14 mouse cellular contexts compared by ENCODE assay signal in the genomic region with DNA sequence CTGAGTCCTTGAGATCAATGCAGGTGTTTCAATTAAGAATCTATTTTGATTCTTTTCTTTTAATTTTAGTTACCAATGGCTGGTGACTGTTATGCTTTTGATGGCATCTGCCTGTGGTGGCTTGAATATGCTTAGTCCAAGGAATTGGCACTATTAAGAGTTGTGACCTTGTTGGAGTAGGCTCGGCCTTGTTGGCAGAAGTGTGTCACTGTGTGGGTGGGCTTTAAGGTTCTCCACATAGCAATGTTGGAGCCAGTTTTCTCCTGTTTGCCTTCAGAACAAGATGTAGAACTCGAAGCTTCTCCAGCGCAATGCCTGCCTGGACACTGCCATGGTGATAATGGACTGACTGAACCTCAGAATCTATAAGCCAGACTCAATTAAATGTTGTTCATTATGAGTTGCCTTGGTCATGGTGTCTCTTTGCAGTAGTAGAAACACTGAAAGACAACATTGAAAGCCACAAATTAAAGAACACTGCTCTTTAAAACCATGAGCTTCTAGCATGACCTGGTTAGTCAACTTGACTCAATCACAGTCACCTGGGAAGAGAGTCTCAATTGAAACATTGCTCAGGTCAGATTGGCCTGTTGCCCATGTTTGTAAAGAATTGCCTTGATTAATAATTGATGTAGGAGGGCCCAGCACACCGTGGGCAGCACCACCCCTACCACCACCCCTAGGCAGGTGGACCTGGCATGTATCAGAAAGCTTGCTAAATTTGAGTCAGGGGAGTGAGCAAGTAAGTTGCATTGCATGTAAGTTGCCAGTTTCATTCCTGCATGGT.
DNase-seq lines count a peak whose midpoint lies in the region; ATAC-seq and TF ChIP-seq lines count a peak whose summit lies in the region.
"Had no signal": no experiment of that assay in that cellular context is flagged by ENCODE, and none has a peak within 500 bp of the region (broad histone marks: within the 10 kb centered on the region; RNA-seq: fewer than 3 reads in every experiment).

No protein-coding gene starts in this region.

- no peak overlapping the region for H3K4me3 ChIP-seq in forebrain, embryonic 16.5 days (replicated peaks; ENCODE audit: low read length)
- no peak overlapping the region for H3K4me3 ChIP-seq in forebrain, embryonic 13.5 days
- H3K4me3 ChIP-seq in intestine, embryonic 14.5 days (ENCODE audit: low read depth, low read length): no peak overlapping the region
- no peak overlapping the region for H3K4me3 ChIP-seq in intestine, embryonic 15.5 days (replicated peaks)
- H3K4me3 ChIP-seq in lung, embryonic 14.5 days (ENCODE audit: low read depth, low read length): no peak overlapping the region
- H3K4me3 ChIP-seq: embryonic facial prominence, embryonic 10.5 days; limb, embryonic 12.5 days; midbrain, embryonic 12.5 days; neural tube, embryonic 13.5 days had no signal

- no peaks in the 10 kb centered on the region for H3K27me3 ChIP-seq in forebrain, embryonic 16.5 days (replicated peaks; ENCODE audit: control insufficient read depth, insufficient read depth, low read length)
- H3K27me3 ChIP-seq in forebrain, embryonic 13.5 days: no peaks in the 10 kb centered on the region
- no peaks in the 10 kb centered on the region for H3K27me3 ChIP-seq in intestine, embryonic 14.5 days (replicated peaks; ENCODE audit: control insufficient read depth, insufficient read depth, low read length)
- no peaks in the 10 kb centered on the region for H3K27me3 ChIP-seq in intestine, embryonic 15.5 days (replicated peaks)
- no peaks in the 10 kb centered on the region for H3K27me3 ChIP-seq in lung, embryonic 14.5 days (ENCODE audit: insufficient read depth, low read length)
- H3K27me3 ChIP-seq: limb, embryonic 12.5 days; midbrain, embryonic 12.5 days; neural tube, embryonic 13.5 days had no signal

- H3K27ac ChIP-seq in forebrain, embryonic 16.5 days (ENCODE audit: low read length): peak overlapping the region; percentile 31
- no peak overlapping the region for H3K27ac ChIP-seq in forebrain, embryonic 13.5 days
- H3K27ac ChIP-seq in intestine, embryonic 14.5 days (ENCODE audit: low read depth): 0 out of 2 replicates have a peak overlapping the region, but pooled peaks have one; percentile 1
- H3K27ac ChIP-seq in intestine, embryonic 15.5 days: no peak overlapping the region
- peak overlapping the region; percentile 59; the same call in 1 of the 2 replicates for H3K27ac ChIP-seq in lung, embryonic 14.5 days (ENCODE audit: low read depth)
- H3K27ac ChIP-seq: embryonic facial prominence, embryonic 10.5 days; heart, adult 2 months; limb, embryonic 12.5 days; midbrain, embryonic 12.5 days; neural tube, embryonic 13.5 days had no signal

- H3K9ac ChIP-seq in forebrain, embryonic 16.5 days (replicated peaks; ENCODE audit: low read depth, low read length): no peak overlapping the region
- no peak overlapping the region for H3K9ac ChIP-seq in forebrain, embryonic 13.5 days
- no peak overlapping the region for H3K9ac ChIP-seq in intestine, embryonic 14.5 days (ENCODE audit: low read length)
- H3K9ac ChIP-seq in intestine, embryonic 15.5 days: no peak overlapping the region
- no peak overlapping the region for H3K9ac ChIP-seq in lung, embryonic 14.5 days
- H3K9ac ChIP-seq: limb, embryonic 12.5 days; midbrain, embryonic 12.5 days; neural tube, embryonic 13.5 days had no signal

- no peak for TF ChIP-seq CTCF in lung, embryonic 14.5 days (IDR thresholded peaks at IDR 0.05; ENCODE audit: low read depth)

- WGBS in forebrain, embryonic 16.5 days: 84% methylated on average over 4 of the region's 4 CpGs
- 90% methylated on average over 4 of the region's 4 CpGs for WGBS in forebrain, embryonic 13.5 days
- 90% methylated on average over 4 of the region's 4 CpGs for WGBS in intestine, embryonic 14.5 days
- 87% methylated on average over 4 of the region's 4 CpGs for WGBS in intestine, embryonic 15.5 days
- WGBS in lung, embryonic 14.5 days: 78% methylated on average over 4 of the region's 4 CpGs

- H3K4me2 ChIP-seq in forebrain, embryonic 16.5 days (ENCODE audit: low read length): no peak overlapping the region
- no peak overlapping the region for H3K4me2 ChIP-seq in forebrain, embryonic 13.5 days
- no peak overlapping the region for H3K4me2 ChIP-seq in intestine, embryonic 14.5 days (ENCODE audit: low read length)
- H3K4me2 ChIP-seq in intestine, embryonic 15.5 days (replicated peaks): no peak overlapping the region
- peak overlapping the region; percentile 31; the same call in 1 of the 2 replicates for H3K4me2 ChIP-seq in lung, embryonic 14.5 days
- H3K4me2 ChIP-seq: limb, embryonic 12.5 days; midbrain, embryonic 12.5 days; neural tube, embryonic 13.5 days had no signal

- no peak for ATAC-seq in forebrain, embryonic 16.5 days
- ATAC-seq in forebrain, embryonic 13.5 days: no peak
- no peak for ATAC-seq in intestine, embryonic 14.5 days (replicated peaks; ENCODE audit: low FRiP score, low TSS enrichment, low read depth)
- ATAC-seq in intestine, embryonic 15.5 days: no peak
- no peak for ATAC-seq in lung, embryonic 14.5 days (ENCODE audit: insufficient read depth)

- H3K4me1 ChIP-seq in forebrain, embryonic 16.5 days (replicated peaks; ENCODE audit: control insufficient read depth, insufficient read depth, low read length): peaks cover 26% of the 10 kb centered on the region
- peaks cover 18% of the 10 kb centered on the region for H3K4me1 ChIP-seq in forebrain, embryonic 13.5 days
- no peaks in the 10 kb centered on the region for H3K4me1 ChIP-seq in intestine, embryonic 14.5 days (replicated peaks; ENCODE audit: control insufficient read depth, insufficient read depth, low read length)
- H3K4me1 ChIP-seq in intestine, embryonic 15.5 days (replicated peaks): peaks cover 5% of the 10 kb centered on the region; the same call in 1 of the 2 replicates
- peaks cover 29% of the 10 kb centered on the region for H3K4me1 ChIP-seq in lung, embryonic 14.5 days (ENCODE audit: insufficient read depth)

- no peaks in the 10 kb centered on the region for H3K36me3 ChIP-seq in forebrain, embryonic 16.5 days (ENCODE audit: control insufficient read depth, insufficient read depth)
- no peaks in the 10 kb centered on the region for H3K36me3 ChIP-seq in forebrain, embryonic 13.5 days (ENCODE audit: poor library complexity, severe bottlenecking)
- no peaks in the 10 kb centered on the region for H3K36me3 ChIP-seq in intestine, embryonic 14.5 days (ENCODE audit: control insufficient read depth, insufficient read depth, low read length)
- H3K36me3 ChIP-seq in intestine, embryonic 15.5 days: no peaks in the 10 kb centered on the region
- no peaks in the 10 kb centered on the region for H3K36me3 ChIP-seq in lung, embryonic 14.5 days (ENCODE audit: insufficient read depth)
- H3K36me3 ChIP-seq: embryonic facial prominence, embryonic 10.5 days; limb, embryonic 12.5 days; midbrain, embryonic 12.5 days; neural tube, embryonic 13.5 days had no signal

- no peak for DNase-seq in intestine, embryonic 14.5 days (ENCODE audit: low spot score)
- no peak for DNase-seq in lung, embryonic 14.5 days
- no peak for DNase-seq in lung, adult 18-20 months
- DNase-seq in thymus, postnatal 4 days: no peak
- DNase-seq: lung, adult 2 months; thymus, postnatal 36 days had no signal

- no peaks in the 10 kb centered on the region for H3K9me3 ChIP-seq in forebrain, embryonic 16.5 days (ENCODE audit: control insufficient read depth, low read length)
- no peaks in the 10 kb centered on the region for H3K9me3 ChIP-seq in forebrain, embryonic 13.5 days (replicated peaks)
- no peaks in the 10 kb centered on the region for H3K9me3 ChIP-seq in intestine, embryonic 14.5 days (ENCODE audit: control insufficient read depth, low read length)
- H3K9me3 ChIP-seq in intestine, embryonic 15.5 days: no peaks in the 10 kb centered on the region
- no peaks in the 10 kb centered on the region for H3K9me3 ChIP-seq in lung, embryonic 14.5 days (ENCODE audit: low read depth, low read length)
- H3K9me3 ChIP-seq: embryonic facial prominence, embryonic 10.5 days; limb, embryonic 12.5 days; midbrain, embryonic 12.5 days; neural tube, embryonic 13.5 days had no signal

Comparison
In these comparisons a context has a peak if more than half of its experiments do, and no peak if none do; other contexts are left out.
1. H3K27ac ChIP-seq: peak in forebrain, embryonic 16.5 days (single experiment), intestine, embryonic 14.5 days (single experiment) and lung, embryonic 14.5 days (single experiment); none in forebrain, embryonic 13.5 days (single experiment) and intestine, embryonic 15.5 days (single experiment).